Mouse (Mus musculus): ENCODE data around the gene Socs4. TPM values are rescaled to one million over a fixed set of nuclear protein-coding genes. Genes with fewer than 3 reads are reported as not detected.
A peak's percentile ranks its signal among the peaks of the same experiment; 100 is the strongest.

Socs4 gene
- polyA plus RNA-seq, 1 experiment, result 2.7 TPM

- H3K27ac ChIP-seq (ENCODE audit: insufficient read depth, low read depth, low read length), result peak overlapping the region; percentile 56
- WGBS, result 56% methylated on average over 3 of the region's 3 CpGs
- H3K4me3 ChIP-seq (ENCODE audit: low read depth, low read length), result no peak overlapping the region
Observed at GRCm38 (mm10) chr14:47335300-47335699, 58.6 kb downstream of the Socs4 start.

GRCm38 (mm10) chr14:47340231-47340925 is 63.6 kb downstream of the Socs4 start:
- Histone ChIP-seq H3K4me1 (ENCODE audit: control insufficient read depth, insufficient read depth, insufficient read length, low read length) (peaks cover 4% of the 10 kb centered on the region; the same call in 1 of the 2 replicates), H3K27me3 (ENCODE audit: control insufficient read depth, insufficient read depth, low read length) (no peaks in the 10 kb centered on the region), H3K36me3 (ENCODE audit: control insufficient read depth, insufficient read depth, low read length) (no peaks in the 10 kb centered on the region), H3K27ac (ENCODE audit: insufficient read depth, low read depth, low read length) (no peak overlapping the region), H3K4me3 (ENCODE audit: low read depth, low read length) (no peak overlapping the region)
- 90% methylated on average over 10 of the region's 10 CpGs for WGBS
- TF ChIP-seq CTCF (IDR thresholded peaks at IDR 0.05; ENCODE audit: extremely low read depth, insufficient read length, insufficient replicate concordance, low read depth, low read length), result no peak
- no peak for TF ChIP-seq POLR2A (IDR thresholded peaks at IDR 0.05; ENCODE audit: low read depth, low read length)

More at GRCm38 (mm10) chr14:47335300-47335699, 58.6 kb downstream of the Socs4 start:
- Histone ChIP-seq H3K27me3 (ENCODE audit: control insufficient read depth, insufficient read depth, low read length) (no peaks in the 10 kb centered on the region), H3K36me3 (ENCODE audit: control insufficient read depth, insufficient read depth, low read length) (no peaks in the 10 kb centered on the region), H3K4me1 (ENCODE audit: control insufficient read depth, insufficient read depth, insufficient read length, low read length) (peaks cover 2% of the 10 kb centered on the region; the same call in 1 of the 2 replicates)
- no peak for TF ChIP-seq POLR2A (IDR thresholded peaks at IDR 0.05; ENCODE audit: low read depth, low read length)
- TF ChIP-seq CTCF (IDR thresholded peaks at IDR 0.05; ENCODE audit: extremely low read depth, insufficient read length, insufficient replicate concordance, low read depth, low read length), result no peak

- 67% methylated on average over 4 of the region's 4 CpGs for WGBS
Observed at GRCm38 (mm10) chr14:47341811-47342291, 65.1 kb downstream of the Socs4 start.

More at GRCm38 (mm10) chr14:47341811-47342291, 65.1 kb downstream of the Socs4 start:
- H3K4me3 ChIP-seq (ENCODE audit: low read depth, low read length), result no peak overlapping the region
- no peak overlapping the region for H3K27ac ChIP-seq (ENCODE audit: insufficient read depth, low read depth, low read length)
- TF ChIP-seq POLR2A (IDR thresholded peaks at IDR 0.05; ENCODE audit: low read depth, low read length) (no peak), CTCF (IDR thresholded peaks at IDR 0.05; ENCODE audit: extremely low read depth, insufficient read length, insufficient replicate concordance, low read depth, low read length) (no peak)
- peaks cover 4% of the 10 kb centered on the region; the same call in 1 of the 2 replicates for H3K4me1 ChIP-seq (ENCODE audit: control insufficient read depth, insufficient read depth, insufficient read length, low read length)
- no peaks in the 10 kb centered on the region for H3K36me3 ChIP-seq (ENCODE audit: control insufficient read depth, insufficient read depth, low read length)
- no peaks in the 10 kb centered on the region for H3K27me3 ChIP-seq (ENCODE audit: control insufficient read depth, insufficient read depth, low read length)

Other genes starting within 250 kb of the Socs4 start
- 27.1 and 35.7 TPM in 2 replicates for gene Gch1, start 87.5 kb upstream of the Socs4 start, polyA plus RNA-seq (2012; rRNA removed)
- gene Wdhd1, start 74 bp upstream of the Socs4 start, polyA plus RNA-seq (2012; rRNA removed), result 0.69 and 1.3 TPM in 2 replicates
- 27.2 and 94.6 TPM in 2 replicates for gene Mapk1ip1l, start 21.3 kb downstream of the Socs4 start, polyA plus RNA-seq (2012; rRNA removed)
- gene Lgals3, start 90.8 kb downstream of the Socs4 start, polyA plus RNA-seq (2012; rRNA removed), result 379 and 1,527 TPM in 2 replicates
- gene Dlgap5, start 141.5 kb downstream of the Socs4 start, polyA plus RNA-seq (2012; rRNA removed), result 0.42 and 2.5 TPM in 2 replicates
- 11.7 and 33.1 TPM in 2 replicates for gene Fbxo34, start 173.5 kb downstream of the Socs4 start, polyA plus RNA-seq (2012; rRNA removed)

Data from small intestine, adult 2 months (tissue).